Mouse (Mus musculus): ENCODE measurements at regions not wholly inside any gene's neighbourhood (a gene's known extent, or its start where the extent isn't known, plus 50 kb on each side); places are given as distances from the start of the nearest gene placed in this dataset.
A peak's percentile ranks its signal among the peaks of the same experiment; 100 is the strongest.

DNA sequence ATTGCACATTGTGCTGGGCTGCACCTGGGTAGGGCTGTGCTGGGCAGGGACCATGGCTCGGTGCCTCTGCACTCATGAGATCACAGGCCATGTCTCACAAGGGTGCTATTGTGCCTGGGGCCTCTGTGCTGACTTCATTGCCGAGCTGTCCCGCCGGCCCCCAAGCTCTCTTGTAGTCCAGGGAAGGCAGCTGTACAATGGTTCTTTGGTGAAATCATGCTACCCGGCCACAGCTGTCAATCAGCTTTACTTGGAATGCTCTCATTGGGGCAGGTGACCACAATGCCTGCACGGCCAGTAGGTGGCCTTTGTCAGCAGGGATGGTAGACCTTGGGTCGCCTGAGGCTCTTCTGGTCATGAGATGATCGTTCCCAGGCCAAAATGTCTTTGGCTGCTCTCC is 184.1 kb downstream of the 1500009L16Rik start:
- DNase-seq = peak; percentile 8

DNA sequence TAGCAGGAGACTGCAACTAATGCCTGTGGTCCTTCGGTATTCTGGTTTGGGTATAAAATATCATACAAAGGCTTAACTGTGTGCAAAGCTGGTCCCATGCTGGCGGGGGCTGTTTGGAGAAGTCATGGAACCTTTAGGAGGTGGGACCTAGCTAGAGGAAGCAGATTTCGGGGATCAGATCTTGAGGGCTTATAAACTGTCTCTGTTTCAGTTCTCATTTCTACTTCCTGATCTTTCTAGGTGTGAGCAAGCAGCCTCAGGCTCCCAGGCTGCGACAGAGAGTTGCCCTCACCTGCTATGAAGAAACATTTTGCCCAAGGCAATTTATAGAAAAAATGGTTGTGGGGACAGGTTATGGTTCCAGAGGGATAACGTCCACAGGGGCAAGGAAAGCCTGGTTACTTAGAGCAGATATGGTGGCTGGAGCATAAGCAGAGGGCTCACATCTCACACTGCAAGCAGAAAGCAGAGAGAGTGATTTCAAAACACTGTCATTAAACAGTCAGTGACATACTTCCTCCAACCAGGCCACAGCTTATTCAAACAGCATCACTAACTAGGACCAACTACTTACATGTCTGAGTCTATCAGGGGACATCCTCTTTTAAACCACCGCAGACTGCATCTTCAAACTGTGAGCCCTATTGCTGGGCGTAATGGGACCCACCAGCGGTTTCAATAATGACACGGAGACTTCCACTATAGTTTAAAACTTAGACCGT is 188.1 kb downstream of the 1500009L16Rik start:
- no peak for DNase-seq

DNA sequence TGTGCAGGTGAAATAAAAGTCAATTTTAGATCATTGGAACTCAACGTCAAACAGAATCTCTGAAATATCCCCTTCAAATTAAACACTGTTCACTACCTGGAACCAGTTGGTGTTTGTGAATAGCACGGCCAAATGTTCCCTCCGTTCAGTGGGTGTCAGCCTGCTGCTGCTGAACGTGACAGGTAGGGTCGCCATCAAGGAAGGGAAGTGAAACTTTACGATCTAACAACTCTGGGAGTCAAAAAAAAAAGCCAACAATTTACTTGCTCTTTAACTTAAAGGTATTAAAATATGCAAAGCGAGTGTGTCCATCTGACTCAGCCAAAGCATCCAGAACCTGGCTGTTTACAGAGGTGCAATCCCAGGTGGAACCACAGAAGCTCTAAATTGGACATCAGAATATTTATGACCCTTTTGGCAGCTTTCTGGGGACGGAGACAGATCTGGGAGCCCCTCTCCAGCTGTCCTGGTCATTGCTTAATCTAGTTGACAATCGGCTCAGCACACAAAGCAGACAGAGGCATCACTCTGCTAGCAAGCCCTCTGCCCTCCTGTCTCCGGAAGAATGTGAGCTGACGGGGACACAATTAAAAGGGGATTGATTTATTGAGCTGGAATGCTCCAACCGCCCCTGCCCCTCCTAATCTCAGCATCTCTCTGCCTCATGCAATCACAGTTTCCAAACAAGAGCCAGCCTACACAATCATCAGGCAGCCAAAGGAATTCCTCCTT is 191.9 kb downstream of the 1500009L16Rik start:
- DNase-seq = no peak

DNA sequence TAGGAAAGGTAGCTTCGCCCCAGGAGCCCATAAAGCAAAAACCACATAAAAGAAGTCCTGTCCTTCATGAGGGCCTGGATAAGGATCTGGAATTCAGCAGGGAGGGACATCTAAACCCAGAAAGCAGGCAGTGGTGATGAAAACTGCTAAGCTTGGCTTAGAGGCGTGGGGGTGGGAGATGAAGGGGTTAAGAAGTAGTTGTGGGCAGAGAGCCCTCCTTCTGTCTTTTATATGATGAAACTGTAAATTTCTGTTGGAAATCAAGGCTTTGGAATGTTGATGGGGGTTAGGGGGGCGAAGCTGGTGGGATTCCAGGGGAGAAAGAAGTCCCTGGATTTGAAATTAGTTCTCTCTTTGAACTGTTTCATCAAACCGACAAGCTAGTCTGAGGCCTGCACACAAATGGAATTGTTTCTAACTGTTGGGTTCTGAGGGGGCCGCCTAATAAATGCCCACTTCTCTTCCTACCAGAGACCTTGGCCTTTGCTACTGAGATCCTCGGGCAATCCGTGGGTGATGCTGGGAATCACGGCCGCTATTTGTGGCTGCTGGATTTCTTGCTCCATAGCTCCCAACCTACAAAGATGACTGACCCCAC is 192.6 kb downstream of the 1500009L16Rik start:
- DNase-seq = no peak

DNA sequence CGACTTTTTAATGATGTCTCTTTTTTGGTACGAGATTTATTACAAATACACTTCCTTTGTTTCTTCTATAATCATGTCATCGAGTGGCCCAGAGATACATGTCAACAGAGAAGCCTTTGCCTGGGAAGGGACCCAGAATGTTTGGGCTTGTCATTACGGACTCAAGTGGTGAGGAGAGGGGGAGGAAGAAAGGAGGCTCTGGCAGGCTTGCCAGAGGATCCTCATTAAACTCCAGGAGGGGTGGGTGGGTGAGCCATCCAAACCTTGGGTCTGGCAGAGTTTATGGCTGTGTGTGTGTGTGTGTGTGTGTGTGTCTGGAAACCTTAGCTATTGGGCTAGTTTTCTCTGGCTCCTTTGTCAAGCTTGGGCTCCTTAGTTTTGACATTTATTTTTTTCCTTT is 204.3 kb downstream of the 1500009L16Rik start:
- no peak for DNase-seq

DNA sequence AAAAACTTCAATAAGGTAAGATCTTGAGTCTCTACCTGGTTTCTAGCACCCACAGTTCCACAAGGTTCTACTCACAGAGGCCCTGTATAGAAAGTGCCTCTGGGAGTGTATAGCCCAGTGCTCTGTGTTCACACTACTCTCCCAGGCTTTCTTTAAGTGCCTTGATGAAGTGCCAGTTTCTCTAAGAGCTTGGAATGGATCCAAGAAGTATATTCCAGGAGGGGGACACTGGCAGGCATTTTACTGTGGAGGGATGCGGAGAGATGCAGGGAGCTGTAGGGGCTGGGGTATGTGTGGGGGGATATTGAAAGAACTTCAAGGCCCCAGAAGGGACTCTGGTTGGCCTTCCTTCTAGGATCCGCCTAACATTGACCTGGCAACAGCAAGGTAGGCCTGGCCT is 204.9 kb downstream of the 1500009L16Rik start:
- no peak for DNase-seq

DNA sequence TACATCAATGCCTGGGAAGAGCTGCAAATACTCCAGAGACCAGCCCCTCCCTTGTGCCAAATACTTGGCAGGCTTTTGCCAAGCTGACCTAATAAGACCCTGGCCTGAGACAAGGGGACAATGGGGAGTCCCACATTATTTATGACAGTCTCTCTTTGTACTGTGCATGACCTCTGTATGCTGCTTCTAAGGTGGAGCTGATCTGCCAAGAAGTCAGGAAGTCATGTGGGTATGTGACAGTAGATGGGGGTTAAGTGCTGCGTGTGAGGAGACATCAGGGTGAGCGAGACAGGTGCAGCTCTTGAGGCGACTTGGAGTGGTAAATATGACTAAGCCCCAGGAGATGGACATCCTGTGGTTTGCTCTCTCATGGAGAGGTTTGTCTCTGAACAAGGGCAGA is 209.1 kb downstream of the 1500009L16Rik start:
- no peak for DNase-seq

DNA sequence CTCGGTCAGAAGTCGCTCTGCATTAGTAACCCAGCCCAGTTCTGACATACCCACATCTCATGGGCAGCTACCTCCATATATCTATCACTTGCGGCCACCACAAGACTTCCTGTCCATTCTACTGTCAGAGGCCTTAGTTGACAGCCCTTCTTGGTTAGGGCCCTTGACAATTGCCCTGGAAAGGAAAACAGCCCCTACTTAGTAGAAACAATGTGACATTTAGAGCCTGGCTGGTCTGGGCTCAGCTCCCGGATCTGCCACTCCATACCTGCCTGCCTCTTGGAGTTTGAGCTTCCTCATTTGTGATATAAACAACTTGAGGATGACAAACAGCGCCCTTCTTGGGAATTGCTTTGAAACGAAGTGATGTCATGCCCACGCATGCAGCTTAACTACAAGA is 210.5 kb downstream of the 1500009L16Rik start:
- no peak for DNase-seq

DNA sequence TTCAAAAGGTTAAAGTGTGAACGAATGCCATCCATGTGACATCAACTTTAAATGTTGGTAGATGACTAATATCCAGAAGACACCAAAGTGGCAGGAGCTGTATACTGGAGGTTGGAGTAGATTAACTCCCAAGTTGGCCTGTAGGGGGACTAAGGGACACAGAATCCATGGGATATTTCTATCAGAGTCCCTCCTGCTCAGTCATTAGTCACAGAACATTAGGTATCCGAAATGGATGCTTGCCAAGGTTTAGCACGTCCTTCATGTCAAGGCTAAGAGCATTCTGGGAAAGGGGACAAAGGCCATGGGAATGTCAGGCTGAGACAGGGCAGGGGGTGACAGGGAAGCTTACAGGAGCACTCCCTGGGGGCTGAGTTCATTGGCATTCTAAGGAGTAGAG is 211.8 kb downstream of the 1500009L16Rik start:
- DNase-seq = no peak

DNA sequence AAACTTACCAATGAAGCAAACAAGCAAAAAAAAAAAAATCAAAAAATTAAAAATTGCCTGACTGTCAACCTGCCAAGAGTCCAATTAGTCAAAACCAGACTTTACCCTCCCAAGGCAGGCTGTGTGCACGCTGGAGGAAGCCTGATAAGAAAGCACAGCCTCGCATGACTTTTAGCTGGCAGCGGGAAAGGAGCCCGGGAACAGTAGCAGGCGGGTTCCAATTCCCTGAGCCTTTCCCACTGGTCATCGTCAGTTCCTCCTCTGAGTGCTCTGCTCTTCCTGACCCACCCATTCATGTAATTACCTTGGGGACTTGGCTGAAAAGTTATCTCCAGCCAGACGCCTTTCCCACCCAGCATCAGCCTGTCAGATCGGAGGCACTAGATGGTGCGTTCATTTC is 214.5 kb downstream of the 1500009L16Rik start:
- DNase-seq = no peak

DNA sequence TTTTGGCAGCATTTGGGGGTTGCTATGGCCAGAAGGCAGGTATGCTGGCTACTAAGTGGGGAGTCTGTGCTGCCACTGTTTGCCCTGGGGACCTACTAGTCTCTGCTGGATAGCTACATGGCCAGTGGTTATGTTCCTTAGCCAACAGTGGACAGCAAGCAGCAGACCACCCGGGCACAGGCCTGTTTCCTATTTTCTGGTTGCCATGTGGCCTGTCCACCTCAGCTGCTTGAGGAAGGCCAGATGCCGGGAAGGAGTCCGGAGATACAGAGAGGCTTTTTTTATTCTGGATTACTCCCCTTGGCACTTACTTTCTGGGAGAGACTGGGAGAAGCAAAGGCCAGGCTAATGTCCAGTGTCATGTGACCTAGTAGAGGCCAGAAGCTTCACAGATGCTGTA is 219.4 kb downstream of the 1500009L16Rik start:
- DNase-seq = no peak

DNA sequence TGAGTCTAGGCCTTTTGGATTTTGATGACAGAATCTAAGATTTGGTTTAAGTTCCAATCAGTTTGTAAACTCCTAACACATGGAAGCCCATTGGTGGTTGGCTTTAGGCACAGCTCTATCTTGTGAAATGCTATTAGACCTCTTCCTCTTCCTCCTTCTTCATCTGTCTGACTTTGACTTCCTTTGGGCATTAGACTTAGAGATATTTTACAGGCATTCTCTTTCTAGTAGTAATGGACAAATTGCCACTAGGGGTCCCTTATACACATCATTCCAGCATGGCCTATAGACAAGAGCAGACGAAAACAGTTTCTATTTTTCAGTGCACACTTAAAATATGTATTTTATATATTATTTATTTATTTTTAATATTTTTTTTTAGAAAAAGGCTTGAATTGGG is 221.5 kb downstream of the 1500009L16Rik start:
- no peak for DNase-seq

DNA sequence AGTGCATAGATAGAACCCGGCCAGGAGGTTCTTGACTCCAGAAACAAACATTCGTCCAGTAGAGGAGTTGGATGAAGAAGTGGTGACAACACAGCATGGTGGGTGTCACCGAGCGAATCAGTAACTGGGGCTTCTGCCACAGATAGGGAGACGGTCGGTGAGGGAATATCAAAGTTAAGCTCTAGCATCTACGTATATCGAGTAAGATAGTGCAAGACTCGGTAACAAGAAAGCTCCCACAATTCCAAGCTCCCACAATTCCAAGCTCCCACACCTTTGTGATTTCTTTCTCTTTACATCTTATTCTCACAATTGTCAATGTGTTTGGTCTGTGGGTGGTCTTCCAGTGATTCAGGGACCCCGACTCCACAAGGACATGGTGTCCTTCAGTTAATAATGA is 222.2 kb downstream of the 1500009L16Rik start:
- no peak for DNase-seq

DNA sequence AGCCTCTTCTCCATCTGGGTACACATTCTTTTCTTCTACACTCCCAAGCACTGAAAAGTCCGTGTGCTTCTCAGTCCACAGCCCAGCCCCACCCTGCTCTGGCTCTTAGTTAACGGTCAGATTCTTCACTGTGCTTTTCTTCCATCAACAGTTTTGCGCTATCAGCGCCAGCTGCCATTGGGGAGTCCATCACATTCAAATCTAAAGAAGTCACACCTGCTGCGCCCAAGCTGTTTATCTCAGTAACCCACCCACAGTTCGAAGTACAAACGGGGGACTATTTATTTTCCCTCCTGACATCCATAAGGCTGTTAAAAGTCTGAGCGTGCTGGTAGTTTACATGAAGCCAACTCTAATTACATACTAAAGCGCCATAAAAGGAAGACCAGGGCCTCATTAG is 222.8 kb downstream of the 1500009L16Rik start:
- DNase-seq = no peak

DNA sequence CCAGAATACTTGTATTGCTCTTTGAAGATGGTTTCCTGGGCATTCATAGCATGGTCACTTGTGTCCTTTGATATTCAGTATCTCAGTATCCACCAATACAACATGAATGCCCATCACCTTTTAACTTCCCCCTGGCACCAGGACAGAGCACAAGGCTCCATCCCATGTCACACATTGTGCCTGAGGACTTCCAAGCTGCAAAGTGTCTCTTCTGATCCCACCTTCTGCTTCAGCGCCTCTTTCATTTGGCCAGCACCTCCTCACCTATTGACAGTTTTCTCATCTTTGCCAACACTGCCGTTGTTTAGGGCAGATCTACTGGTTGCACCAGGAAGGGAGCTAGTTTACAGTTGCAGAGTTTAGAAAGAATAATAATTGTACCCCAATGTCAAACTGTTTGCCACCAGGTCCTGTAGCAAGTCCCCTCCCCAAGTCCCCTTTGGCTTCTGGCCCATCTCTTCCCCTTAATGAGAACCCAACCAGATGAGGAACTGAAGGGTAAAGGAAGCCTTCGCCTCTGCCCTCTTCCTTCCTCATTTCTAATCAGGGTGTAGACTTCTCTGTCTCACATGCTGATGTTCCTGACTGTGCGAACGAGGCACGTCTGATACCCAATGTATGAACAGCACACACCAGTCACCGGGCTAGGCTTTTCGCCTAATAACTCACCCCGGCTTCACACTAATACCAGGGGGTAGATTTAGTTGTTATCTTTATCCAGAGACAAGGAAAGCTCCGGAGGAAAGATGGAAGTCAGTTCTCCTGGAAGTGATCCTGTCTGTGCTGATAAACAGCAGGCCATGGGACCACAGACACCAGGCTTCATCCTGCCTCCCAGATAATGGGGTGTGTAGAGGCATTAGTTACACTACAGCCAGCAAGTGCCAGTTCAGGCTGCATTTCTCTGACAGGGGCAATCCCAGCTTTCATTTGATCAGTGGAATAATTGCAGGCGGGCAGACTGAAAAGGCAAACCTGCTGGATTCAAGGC is 223.8 kb downstream of the 1500009L16Rik start:
- DNase-seq = no peak

DNA sequence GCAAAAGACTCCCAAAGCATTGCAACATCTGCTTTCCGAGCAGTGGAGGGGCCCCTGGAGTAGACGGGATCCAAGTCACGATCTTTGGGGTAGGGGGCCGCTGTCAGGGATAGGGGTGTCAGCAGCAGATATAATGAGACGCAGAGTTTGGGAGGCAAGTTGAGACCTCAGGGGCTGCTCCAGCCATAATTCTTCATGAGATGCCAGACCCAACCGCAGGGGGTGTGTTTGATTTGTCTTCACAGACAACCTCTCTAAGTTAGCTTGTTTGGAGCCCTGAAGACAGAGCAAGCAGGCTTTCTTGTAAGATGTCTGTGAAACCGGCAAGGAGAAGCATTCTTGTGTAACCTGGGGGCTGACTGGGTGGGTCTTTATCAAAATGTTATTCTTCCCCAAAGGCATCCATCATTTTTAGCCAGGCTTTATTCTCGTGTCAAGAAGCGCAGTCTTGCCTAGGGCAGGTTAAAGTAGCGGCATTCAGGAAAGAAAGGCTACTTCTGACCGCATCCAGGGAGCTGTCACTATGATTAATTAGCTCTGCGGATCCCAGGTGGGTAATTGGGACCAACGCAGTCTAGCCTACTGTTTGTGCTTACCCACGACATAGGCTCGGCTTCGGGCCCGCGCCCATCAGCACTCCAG is 234.6 kb downstream of the 1500009L16Rik start:
- DNase-seq = no peak

DNA sequence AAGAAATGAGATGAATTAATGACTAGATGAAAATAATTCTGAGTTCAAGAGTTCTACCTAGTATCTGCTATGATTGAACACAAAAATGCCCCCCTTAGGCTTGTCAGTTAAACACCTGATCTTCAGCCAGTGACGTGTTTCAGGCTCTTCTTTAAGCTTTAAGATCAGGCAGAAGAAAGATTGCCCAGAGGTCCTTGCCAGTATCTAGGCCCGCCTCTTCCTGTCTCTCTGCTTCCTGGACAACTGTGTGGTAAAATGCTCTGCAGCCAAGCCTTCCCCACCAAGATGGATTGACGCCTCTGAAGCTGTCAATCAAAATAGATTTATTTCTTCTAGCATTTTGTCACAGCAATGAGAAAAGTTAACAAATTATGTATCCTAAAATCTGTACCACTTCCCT is 235.7 kb downstream of the 1500009L16Rik start:
- DNase-seq = no peak

DNA sequence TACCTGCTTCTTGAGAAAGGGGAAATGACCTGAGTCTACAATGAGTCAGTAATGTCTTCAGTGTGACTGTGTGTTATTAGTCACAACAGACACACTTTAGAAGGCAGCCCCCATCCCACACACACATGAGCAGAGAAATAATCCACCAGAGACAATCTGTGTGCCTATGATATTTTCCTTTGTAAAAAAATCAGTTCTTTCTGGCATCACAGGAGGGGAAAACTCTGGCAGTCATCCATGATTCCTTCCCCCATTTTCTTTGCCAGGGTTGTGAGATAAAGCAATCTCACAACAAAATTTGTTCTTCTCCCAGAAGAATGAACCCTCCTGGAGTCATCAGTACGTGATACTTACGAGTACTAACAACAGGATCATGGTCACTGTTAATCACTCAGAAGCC is 236.2 kb downstream of the 1500009L16Rik start:
- no peak for DNase-seq

DNA sequence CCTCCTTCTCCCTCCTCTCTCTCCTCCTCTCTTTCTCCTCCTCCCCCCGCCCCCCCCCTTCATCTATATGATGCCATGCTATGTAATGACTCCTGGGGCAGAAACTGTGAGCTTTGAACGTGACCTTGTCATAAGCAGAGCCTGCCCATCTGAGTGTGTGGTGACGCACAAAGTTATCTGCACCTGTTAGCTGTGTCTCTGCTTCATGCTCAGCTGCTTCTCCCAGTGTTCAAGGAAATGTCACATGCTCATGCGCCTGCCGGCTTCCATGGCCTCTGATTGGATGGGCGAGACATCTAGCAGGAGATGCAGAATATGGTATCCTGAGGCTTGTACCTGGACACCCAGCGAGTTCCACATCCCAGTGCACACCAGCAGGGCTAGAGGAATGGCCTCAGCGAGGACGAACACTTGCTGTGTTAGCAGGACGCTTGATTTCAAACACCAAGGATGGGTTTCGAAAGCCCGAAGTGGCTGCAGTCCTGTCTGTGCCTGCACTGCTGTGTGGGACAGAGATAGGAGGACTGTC is 240.6 kb downstream of the 1500009L16Rik start:
- no peak for DNase-seq

DNA sequence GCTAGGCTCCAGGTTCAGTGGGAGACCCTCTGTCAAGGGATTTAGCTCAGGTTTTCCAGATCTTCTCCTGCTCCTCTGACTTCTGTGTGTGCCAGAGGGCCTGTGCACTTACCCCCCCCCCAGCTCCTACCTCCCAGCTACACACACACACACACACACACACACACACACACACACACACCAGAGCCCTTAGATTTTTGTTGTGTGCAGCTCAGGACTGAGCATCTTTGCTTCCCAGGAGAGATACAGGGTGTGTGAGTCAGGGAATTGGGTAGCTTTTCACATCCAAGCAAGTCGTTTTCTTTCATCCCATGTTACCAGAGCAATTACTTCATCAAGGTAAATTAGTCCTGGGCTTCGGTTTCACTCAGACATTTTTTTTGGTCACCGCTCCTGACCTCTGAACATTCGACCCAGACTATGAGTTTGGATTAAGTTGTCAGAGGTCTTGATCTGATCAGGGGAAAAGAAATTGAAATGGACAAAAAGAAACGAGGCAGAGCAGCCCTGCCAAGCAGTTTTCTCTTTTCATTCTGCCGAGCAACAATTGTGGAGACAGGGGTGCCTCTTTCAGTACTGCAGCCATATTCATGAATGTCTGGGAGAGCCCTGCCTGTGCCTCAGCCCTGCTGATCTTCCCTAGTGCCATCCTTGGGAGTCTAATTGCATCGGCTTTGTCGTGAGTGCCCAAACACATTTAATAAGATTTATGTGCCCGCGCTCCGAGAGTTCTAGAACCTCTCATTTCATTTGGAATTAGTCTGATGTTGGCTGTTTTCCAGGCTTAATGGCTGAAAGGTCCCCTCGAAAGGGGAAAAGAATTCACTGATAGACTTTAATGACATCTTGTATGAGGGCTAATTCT is 241.3 kb downstream of the 1500009L16Rik start:
- no peak for DNase-seq

DNA sequence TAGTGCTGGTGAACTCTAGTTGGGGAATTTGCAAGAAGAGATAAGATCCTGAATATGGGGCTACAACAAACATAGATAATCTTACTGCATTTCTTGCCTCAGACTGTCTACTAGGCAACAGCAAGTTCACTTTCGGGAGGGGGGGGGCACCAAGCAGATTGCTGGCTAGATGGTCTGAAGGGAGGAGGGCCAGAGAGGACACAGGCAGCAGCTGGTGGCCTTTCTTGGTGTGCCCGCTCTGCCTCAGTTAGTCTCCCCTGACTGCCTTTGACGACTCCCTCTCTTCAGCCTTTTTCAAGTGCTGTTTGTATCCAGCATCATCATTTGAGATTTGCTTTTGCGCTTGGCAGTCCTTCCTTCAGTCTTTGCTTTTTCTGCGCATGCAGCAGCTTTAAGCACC is 242.2 kb downstream of the 1500009L16Rik start:
- no peak for DNase-seq
